Mouse (Mus musculus): ENCODE data around the gene Slc10a7. TPM values are rescaled to one million over a fixed set of nuclear protein-coding genes. Genes with fewer than 3 reads are reported as not detected.
"Not testable (repeated sequence)": the region's sequence is repeated elsewhere in the genome, so short reads cannot be mapped to it uniquely, and the experiment has no call there.

Slc10a7 gene
- polyA plus RNA-seq, 1 experiment from 2014 or later: 9.5 TPM

- Histone ChIP-seq H3K27me3 (ENCODE audit: low read depth, poor library complexity, severe bottlenecking) (no peaks in the 10 kb centered on the region), H3K9me3 (replicated peaks) (no peaks in the 10 kb centered on the region), H3K27ac (no peak overlapping the region), H3K4me3 (no peak overlapping the region), H3K4me1 (peaks cover 8% of the 10 kb centered on the region), H3K36me3 (peaks cover 28% of the 10 kb centered on the region)
- DNase-seq (ENCODE audit: low spot score): no peak
- 82% methylated on average over 4 of the region's 4 CpGs for WGBS
Measured at GRCm38 (mm10) chr8:78513106-78513505, 4.0 kb downstream of the Slc10a7 start.

DNA sequence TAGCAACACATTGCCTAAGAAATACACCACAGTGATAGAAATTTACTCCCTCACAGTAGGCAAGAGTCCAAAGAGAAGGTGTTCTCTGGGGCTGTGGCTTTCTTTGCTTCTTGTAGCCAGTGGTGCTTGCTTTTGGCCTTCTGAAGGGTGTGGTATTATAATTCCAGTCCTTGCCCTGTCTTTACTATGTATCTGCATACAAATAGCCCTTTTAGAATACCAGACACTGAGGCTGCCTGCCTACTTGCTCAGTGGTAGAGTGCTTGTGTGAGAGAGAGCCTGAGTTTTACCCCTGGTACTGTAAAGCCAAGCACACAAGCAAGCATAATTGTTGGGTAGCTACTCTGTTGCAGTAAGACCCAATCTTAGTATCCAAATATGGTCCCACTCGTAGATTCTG lies 5.6 kb downstream of the Slc10a7 start:
- WGBS: 89% methylated on average over 1 of the region's 1 CpGs
- no peaks in the 10 kb centered on the region for H3K27me3 ChIP-seq (ENCODE audit: low read depth, poor library complexity, severe bottlenecking)

GRCm38 (mm10) chr8:78515132-78515531 lies 6.0 kb downstream of the Slc10a7 start:
- H3K36me3 ChIP-seq: peaks cover 30% of the 10 kb centered on the region
- no peak overlapping the region for H3K27ac ChIP-seq
- H3K4me1 ChIP-seq: peaks cover 7% of the 10 kb centered on the region
- 94% methylated on average over 3 of the region's 3 CpGs for WGBS
- no peaks in the 10 kb centered on the region for H3K27me3 ChIP-seq (ENCODE audit: low read depth, poor library complexity, severe bottlenecking)
- no peak overlapping the region for H3K4me3 ChIP-seq
- DNase-seq (ENCODE audit: low spot score): no peak
- H3K9me3 ChIP-seq (replicated peaks): no peaks in the 10 kb centered on the region

More for the DNA sequence above, 5.6 kb downstream of the Slc10a7 start:
- H3K27ac ChIP-seq: no peak overlapping the region
- peaks cover 30% of the 10 kb centered on the region for H3K36me3 ChIP-seq
- H3K4me3 ChIP-seq: no peak overlapping the region
- no peak for DNase-seq (ENCODE audit: low spot score)
- no peaks in the 10 kb centered on the region for H3K9me3 ChIP-seq (replicated peaks)
- H3K4me1 ChIP-seq: peaks cover 8% of the 10 kb centered on the region

- Histone ChIP-seq H3K4me3 (no peak overlapping the region), H3K36me3 (peaks cover 46% of the 10 kb centered on the region), H3K4me1 (no peaks in the 10 kb centered on the region), H3K27me3 (ENCODE audit: low read depth, poor library complexity, severe bottlenecking) (no peaks in the 10 kb centered on the region), H3K9me3 (replicated peaks) (no peaks in the 10 kb centered on the region), H3K27ac (no peak overlapping the region)
- WGBS: 86% methylated on average over 6 of the region's 6 CpGs
- no peak for DNase-seq (ENCODE audit: low spot score)
Measured at GRCm38 (mm10) chr8:78533981-78534380, 24.8 kb downstream of the Slc10a7 start.

DNA sequence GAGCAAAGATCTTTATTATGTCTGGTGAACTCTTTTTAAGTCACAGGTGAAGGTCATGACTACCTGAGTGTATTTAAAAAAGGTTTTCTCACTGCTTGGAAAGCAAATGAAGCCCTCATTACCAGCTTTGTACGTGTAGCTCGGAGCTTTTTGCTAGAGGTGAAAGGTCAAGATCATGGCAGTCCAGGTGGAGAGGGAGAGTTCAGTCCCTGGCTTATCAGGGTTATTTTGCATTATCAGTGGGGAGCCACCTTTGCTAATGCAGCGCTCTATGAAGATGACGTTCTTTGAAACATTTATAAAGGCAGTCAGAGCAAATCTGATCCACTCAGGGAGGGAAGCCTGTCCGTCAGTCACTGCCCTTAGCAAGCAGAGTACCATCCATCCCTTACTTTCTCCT lies 27.6 kb downstream of the Slc10a7 start:
- 84% methylated on average over 5 of the region's 5 CpGs for WGBS
- no peak for DNase-seq (ENCODE audit: low spot score)
- H3K4me3 ChIP-seq: no peak overlapping the region
- H3K4me1 ChIP-seq: no peaks in the 10 kb centered on the region
- H3K36me3 ChIP-seq: peaks cover 33% of the 10 kb centered on the region
- H3K9me3 ChIP-seq (replicated peaks): no peaks in the 10 kb centered on the region
- H3K27ac ChIP-seq: no peak overlapping the region
- H3K27me3 ChIP-seq (ENCODE audit: low read depth, poor library complexity, severe bottlenecking): no peaks in the 10 kb centered on the region

- Histone ChIP-seq H3K4me3 (no peak overlapping the region), H3K36me3 (peaks cover 36% of the 10 kb centered on the region)
- 88% methylated on average over 3 of the region's 3 CpGs for WGBS
Measured at GRCm38 (mm10) chr8:78537795-78538194, 28.6 kb downstream of the Slc10a7 start.

DNA sequence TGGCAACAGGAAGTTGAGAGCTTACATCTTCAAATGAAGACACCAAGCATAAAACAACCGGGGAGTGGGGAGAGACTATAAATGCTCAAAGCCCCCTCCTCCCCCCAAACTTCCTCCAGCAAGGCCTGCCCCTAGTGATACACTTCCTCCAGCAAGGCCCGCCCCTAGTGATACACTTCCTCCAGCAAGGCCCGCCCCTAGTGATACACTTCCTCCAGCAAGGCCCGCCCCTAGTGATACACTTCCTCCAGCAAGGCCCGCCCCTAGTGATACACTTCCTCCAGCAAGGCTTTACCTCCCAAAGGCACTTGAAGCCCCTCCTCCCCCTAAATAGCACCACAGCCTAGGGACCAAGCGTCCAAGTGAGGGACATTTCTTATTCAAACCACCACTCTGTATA lies 33.5 kb downstream of the Slc10a7 start:
- WGBS: 87% methylated on average over 4 of the region's 6 CpGs
- not testable (repeated sequence) for H3K9me3 ChIP-seq (replicated peaks); H3K27ac ChIP-seq; H3K4me3 ChIP-seq; H3K4me1 ChIP-seq; DNase-seq (ENCODE audit: low spot score); H3K27me3 ChIP-seq (ENCODE audit: low read depth, poor library complexity, severe bottlenecking)
- peaks cover 31% of the 10 kb centered on the region for H3K36me3 ChIP-seq

More at GRCm38 (mm10) chr8:78537795-78538194, 28.6 kb downstream of the Slc10a7 start:
- H3K9me3 ChIP-seq (replicated peaks): no peaks in the 10 kb centered on the region
- H3K27me3 ChIP-seq (ENCODE audit: low read depth, poor library complexity, severe bottlenecking): no peaks in the 10 kb centered on the region
- no peak for DNase-seq (ENCODE audit: low spot score)
- H3K4me1 ChIP-seq: no peaks in the 10 kb centered on the region
- H3K27ac ChIP-seq: no peak overlapping the region

DNA sequence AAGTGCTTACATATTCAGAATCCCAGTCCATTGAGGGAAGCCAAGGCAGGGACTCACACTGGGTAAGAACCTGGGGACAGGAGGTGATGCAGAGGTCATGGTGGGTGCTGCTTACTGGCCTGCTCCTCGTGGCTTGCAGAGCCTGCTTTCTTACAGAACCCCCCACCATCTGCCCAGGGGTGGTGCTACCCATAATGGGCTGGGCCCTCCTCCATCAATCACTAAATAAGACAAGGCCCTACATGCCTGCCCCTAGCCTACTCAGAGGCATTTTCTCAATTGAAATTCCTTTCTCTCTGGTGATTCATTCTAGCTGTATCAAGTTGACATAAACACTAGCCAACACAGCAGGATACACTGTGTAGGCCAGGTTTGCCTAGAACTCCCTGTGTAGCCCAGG lies 34.5 kb downstream of the Slc10a7 start:
- Histone ChIP-seq H3K4me3 (no peak overlapping the region), H3K9me3 (replicated peaks) (no peaks in the 10 kb centered on the region), H3K4me1 (peaks cover 4% of the 10 kb centered on the region; the same call in 1 of the 2 replicates), H3K27me3 (ENCODE audit: low read depth, poor library complexity, severe bottlenecking) (no peaks in the 10 kb centered on the region), H3K36me3 (peaks cover 21% of the 10 kb centered on the region), H3K27ac (no peak overlapping the region)
- WGBS: 18% methylated on average over 1 of the region's 1 CpGs
- no peak for DNase-seq (ENCODE audit: low spot score)

DNA sequence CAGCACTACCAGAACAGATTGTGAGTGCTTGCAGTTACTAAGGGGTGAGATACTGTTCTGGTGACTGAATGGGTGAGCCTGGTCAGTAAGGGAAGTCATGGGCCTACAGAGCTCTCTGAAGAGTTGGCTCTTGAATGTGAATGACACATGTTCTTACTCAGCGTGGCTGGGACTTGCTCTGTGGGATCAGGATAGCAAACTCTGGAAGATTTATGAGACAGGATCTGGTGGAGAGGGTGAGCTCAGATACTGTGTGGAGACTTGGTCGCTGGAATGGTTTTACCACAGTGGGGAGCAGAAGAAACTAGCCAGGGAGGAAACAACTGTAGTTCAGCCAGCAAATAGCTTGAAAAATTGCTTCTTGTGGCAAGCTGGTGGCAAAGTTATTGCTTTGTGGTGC lies 35.4 kb downstream of the Slc10a7 start:
- Histone ChIP-seq H3K27ac (no peak overlapping the region), H3K4me1 (peaks cover 4% of the 10 kb centered on the region; the same call in 1 of the 2 replicates), H3K36me3 (peaks cover 21% of the 10 kb centered on the region), H3K9me3 (replicated peaks) (no peaks in the 10 kb centered on the region), H3K4me3 (no peak overlapping the region), H3K27me3 (ENCODE audit: low read depth, poor library complexity, severe bottlenecking) (no peaks in the 10 kb centered on the region)
- WGBS: 37% methylated on average over 2 of the region's 2 CpGs
- no peak for DNase-seq (ENCODE audit: low spot score)

GRCm38 (mm10) chr8:78545153-78545817 lies 36.1 kb downstream of the Slc10a7 start:
- not testable (repeated sequence) for H3K27ac ChIP-seq; H3K27me3 ChIP-seq (ENCODE audit: low read depth, poor library complexity, severe bottlenecking); H3K4me3 ChIP-seq; DNase-seq (ENCODE audit: low spot score); H3K9me3 ChIP-seq (replicated peaks); H3K4me1 ChIP-seq
- H3K36me3 ChIP-seq: peaks cover 21% of the 10 kb centered on the region
- WGBS: 57% methylated on average over 10 of the region's 14 CpGs

- H3K9me3 ChIP-seq (replicated peaks): no peaks in the 10 kb centered on the region
- H3K27me3 ChIP-seq (ENCODE audit: low read depth, poor library complexity, severe bottlenecking): no peaks in the 10 kb centered on the region
- DNase-seq (ENCODE audit: low spot score): no peak
- H3K4me3 ChIP-seq: no peak overlapping the region
- H3K36me3 ChIP-seq: peaks cover 6% of the 10 kb centered on the region; the same call in 1 of the 2 replicates
- WGBS: 68% methylated on average over 10 of the region's 10 CpGs
- no peaks in the 10 kb centered on the region for H3K4me1 ChIP-seq
- H3K27ac ChIP-seq: no peak overlapping the region
Measured at GRCm38 (mm10) chr8:78549971-78550751, 41.0 kb downstream of the Slc10a7 start.

DNA sequence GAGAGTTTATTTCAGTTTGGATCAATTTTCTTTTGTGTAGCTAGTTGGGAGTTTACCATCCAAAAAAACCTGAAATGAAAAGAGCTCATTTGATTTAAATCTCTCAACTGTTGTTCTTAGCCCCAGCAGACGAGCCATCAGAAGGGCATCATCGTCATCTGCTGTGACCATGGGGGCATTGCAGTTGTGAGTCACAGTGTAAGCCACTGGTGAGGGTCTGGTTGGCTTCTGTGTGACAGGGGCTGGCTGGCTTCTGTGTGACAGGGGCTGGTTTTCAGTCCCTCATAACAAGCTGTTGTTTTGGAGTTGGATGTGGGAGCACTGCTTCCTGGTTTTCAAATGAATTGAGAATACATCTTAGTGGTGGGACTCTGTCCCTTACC lies 41.6 kb downstream of the Slc10a7 start:
- WGBS: 65% methylated on average over 2 of the region's 2 CpGs
- DNase-seq (ENCODE audit: low spot score): no peak
- no peak overlapping the region for H3K27ac ChIP-seq
- no peaks in the 10 kb centered on the region for H3K4me1 ChIP-seq
- peaks cover 6% of the 10 kb centered on the region; the same call in 1 of the 2 replicates for H3K36me3 ChIP-seq
- no peaks in the 10 kb centered on the region for H3K9me3 ChIP-seq (replicated peaks)
- no peak overlapping the region for H3K4me3 ChIP-seq
- H3K27me3 ChIP-seq (ENCODE audit: low read depth, poor library complexity, severe bottlenecking): no peaks in the 10 kb centered on the region

DNA sequence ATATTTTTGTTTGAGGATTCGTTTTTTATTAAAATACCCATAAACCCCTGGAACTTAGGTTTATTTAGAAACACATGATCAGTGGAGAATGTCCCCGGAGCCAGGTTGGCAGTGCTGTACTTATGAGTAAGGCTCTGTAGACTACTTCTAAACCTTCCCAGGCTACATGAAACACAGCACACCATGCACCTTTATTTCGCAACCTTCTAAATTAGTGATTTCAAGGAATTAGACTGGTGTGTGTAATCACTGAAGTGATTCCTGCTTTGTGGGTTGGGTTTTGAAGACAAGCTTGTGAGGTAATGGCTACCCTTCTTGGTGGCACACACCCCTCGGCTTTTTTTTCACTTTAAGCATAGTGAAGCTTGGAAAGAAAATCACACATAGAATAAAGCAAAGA lies 46.7 kb downstream of the Slc10a7 start:
- Histone ChIP-seq H3K4me3 (no peak overlapping the region), H3K36me3 (peaks cover 6% of the 10 kb centered on the region; the same call in 1 of the 2 replicates), H3K4me1 (peaks cover 5% of the 10 kb centered on the region; the same call in 1 of the 2 replicates), H3K9me3 (replicated peaks) (no peaks in the 10 kb centered on the region), H3K27ac (no peak overlapping the region), H3K27me3 (ENCODE audit: low read depth, poor library complexity, severe bottlenecking) (no peaks in the 10 kb centered on the region)
- no peak for DNase-seq (ENCODE audit: low spot score)
- 93% methylated on average over 4 of the region's 4 CpGs for WGBS
